Mouse (Mus musculus) C3H10T1/2 (cell line): ENCODE results near the gene Pla2g4f. TPM values are rescaled to one million over a fixed set of nuclear protein-coding genes. Genes with fewer than 3 reads are reported as not detected.

Source experiments
- polyA plus RNA-seq, 2 experiments: library from polyadenylated mRNA; unstranded; fragments of >200 nt; fragmentation: generic; extraction: Trizol; gene quantifications; one replicate each; pipeline ENCODE4 v1.2.1; 2012; ENCODE audit warnings: missing spikeins in 2 of 2

The Pla2g4f gene
- polyA plus RNA-seq = under 1 TPM in 1 of 2 experiments, not detected in 1; 0.01 TPM

GRCm38 (mm10) chr2:120313976-120314375, at the start of gene Pla2g4f:
Pla2g4f (minus strand) TSS chr2:120314165.

DNA sequence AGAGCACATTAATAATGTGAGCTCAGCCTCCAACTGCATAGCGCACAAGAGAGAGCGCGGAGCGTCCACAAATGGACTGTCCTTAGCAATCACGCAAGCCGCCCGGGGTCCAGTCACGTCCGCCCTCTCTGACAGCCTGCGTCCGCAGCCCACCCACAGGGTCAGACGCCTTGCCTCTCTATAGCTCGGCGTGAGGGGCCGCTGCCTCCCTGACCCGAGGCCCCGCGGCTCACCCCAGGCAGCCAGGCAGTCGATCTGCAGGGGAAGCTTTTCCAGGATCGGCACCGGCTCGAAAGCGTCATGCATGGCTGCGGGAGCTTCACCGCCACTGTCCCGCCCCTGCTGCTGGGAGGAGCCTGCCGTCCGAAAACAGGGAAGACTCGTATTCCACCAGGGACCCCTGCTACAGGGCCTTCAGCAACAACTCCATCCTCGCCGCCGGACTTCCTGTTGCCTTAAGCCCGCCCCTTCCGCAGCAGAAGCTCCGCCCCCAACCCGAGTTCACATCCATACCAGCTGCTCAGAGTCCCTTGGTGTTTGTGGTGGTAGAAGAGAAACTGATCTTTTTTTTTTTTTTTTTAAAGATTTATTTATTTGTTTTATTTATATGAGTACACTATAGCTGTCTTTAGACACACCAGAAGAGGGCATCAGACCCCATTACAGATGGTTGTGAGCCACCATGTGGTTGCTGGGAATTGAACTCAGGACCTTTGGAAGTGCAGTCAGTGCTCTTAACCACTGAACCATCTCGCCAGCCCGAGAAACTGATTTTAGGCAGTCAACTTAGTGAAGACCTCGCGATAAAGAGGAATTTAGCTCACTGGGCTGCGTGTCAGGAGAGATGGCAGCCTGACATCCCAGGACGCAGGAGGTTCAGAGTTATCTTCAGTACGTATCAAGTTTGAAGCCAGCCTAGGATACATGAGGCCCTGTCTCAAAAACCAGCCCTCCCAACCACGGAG, 39.0 kb upstream of the Pla2g4f start, which contains the start of gene Vps39:
Vps39 (minus strand) TSS at position 456 of the 965 bp plus-strand sequence.

GRCm38 (mm10) chr2:120288995-120289394, 25.0 kb downstream of the Pla2g4f start, which contains the start of gene Pla2g4d:
Pla2g4d (minus strand) TSS chr2:120289197.

Other genes with a start within 250 kb of the Pla2g4f start
- gene Ehd4, start 159.6 kb downstream of the Pla2g4f start, polyA plus RNA-seq = 10 to 100 TPM in 1 of 2 experiments, 1 to 10 TPM in 1; 6.5 to 15.9 TPM
- gene Pla2g4e, start 68.8 kb downstream of the Pla2g4f start, polyA plus RNA-seq = not detected
- not detected for gene Pla2g4d, start 25.0 kb downstream of the Pla2g4f start, polyA plus RNA-seq
- 10 to 100 TPM in 1 of 2 experiments, 1 to 10 TPM in 1; 1.4 to 11.8 TPM for gene Vps39, start 39.0 kb upstream of the Pla2g4f start, polyA plus RNA-seq
- gene Ganc, start 89.7 kb upstream of the Pla2g4f start, polyA plus RNA-seq = 10 to 100 TPM in 1 of 2 experiments, under 1 TPM in 1; 0.36 to 10.3 TPM
- 1 to 10 TPM in 1 of 2 experiments, under 1 TPM in 1; 0.26 to 8.1 TPM for gene Tmem87a, start 89.9 kb upstream of the Pla2g4f start, polyA plus RNA-seq
- gene Capn3, start 141.9 kb upstream of the Pla2g4f start, polyA plus RNA-seq = under 1 TPM in 1 of 2 experiments, not detected in 1; 0.37 TPM
- 10 to 100 TPM in 1 of 2 experiments, 1 to 10 TPM in 1; 2.2 to 19.0 TPM for gene Zfp106, start 249.7 kb upstream of the Pla2g4f start, polyA plus RNA-seq